In the genomic region with DNA sequence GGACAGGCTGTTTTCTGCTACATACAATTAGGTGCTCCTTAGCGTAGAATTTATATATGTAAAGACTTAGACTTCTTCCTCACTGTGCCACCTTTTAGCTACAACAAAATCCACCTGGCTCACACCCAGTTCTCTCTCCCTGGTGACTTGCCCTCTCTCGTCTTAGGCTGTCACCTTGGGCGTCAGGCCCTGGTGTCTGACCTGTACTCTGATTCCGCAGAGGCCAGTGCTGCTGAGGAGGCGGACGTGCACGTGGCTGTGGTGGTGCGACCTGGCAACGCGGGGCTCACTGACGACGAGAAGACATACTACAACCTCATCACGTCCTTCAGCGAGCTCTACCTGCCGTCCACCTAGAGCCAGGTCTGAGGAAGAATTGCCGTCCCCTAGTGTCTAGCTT, we compare ENCODE assay signal across 26 mouse cellular contexts.
"Had no signal": no experiment of that assay in that cellular context is flagged by ENCODE, and none has a peak within 500 bp of the region (broad histone marks: within the 10 kb centered on the region; RNA-seq: fewer than 3 reads in every experiment).

No protein-coding gene starts in this region.

- H3K9me3 ChIP-seq: heart, embryonic 10.5 days; heart, embryonic 12.5 days; hindbrain, embryonic 10.5 days; hindbrain, embryonic 12.5 days; intestine, embryonic 15.5 days; limb, embryonic 13.5 days; limb, embryonic 15.5 days; liver, embryonic 12.5 days had no signal

- H3K27me3 ChIP-seq: heart, embryonic 12.5 days; hindbrain, embryonic 12.5 days; intestine, embryonic 15.5 days; limb, embryonic 13.5 days; limb, embryonic 15.5 days; liver, embryonic 12.5 days had no signal

- ATAC-seq: hindbrain, embryonic 16.5 days; inflammation-experienced regulatory T-cells, adult 6 months; intestine, embryonic 15.5 days; intestine, postnatal 0 days; liver, embryonic 12.5 days had no signal

- H3K27ac ChIP-seq: gastrocnemius, adult 2 months; heart, embryonic 10.5 days; hindbrain, embryonic 10.5 days; hindbrain, embryonic 12.5 days; hindbrain, embryonic 14.5 days; intestine, embryonic 15.5 days; layer of hippocampus, adult 2 months; left cerebral cortex, adult 2 months; limb, embryonic 13.5 days; limb, embryonic 15.5 days; liver, embryonic 12.5 days had no signal

- DNase-seq: gastrocnemius, adult 2 months; gastrocnemius, postnatal 10 days; gastrocnemius, postnatal 25 days; heart, adult 18-20 months; heart, postnatal 10 days; heart, postnatal 4 days; kidney, adult 18-20 months; kidney, adult 8-10 months; kidney, postnatal 10 days; kidney, postnatal 25 days; kidney, postnatal 4 days; left cerebral cortex, postnatal 4 days had no signal

- H3K4me2 ChIP-seq: heart, embryonic 12.5 days; hindbrain, embryonic 12.5 days; hindbrain, embryonic 14.5 days; intestine, embryonic 15.5 days; limb, embryonic 13.5 days; limb, embryonic 15.5 days; liver, embryonic 12.5 days had no signal

- H3K9ac ChIP-seq: heart, embryonic 12.5 days; hindbrain, embryonic 12.5 days; hindbrain, embryonic 14.5 days; intestine, embryonic 15.5 days; limb, embryonic 13.5 days; limb, embryonic 15.5 days; liver, embryonic 12.5 days had no signal

- H3K4me3 ChIP-seq: gastrocnemius, adult 2 months; heart, embryonic 10.5 days; heart, embryonic 12.5 days; hindbrain, embryonic 10.5 days; hindbrain, embryonic 12.5 days; intestine, embryonic 15.5 days; layer of hippocampus, adult 2 months; left cerebral cortex, adult 2 months; limb, embryonic 13.5 days; limb, embryonic 15.5 days; liver, embryonic 12.5 days had no signal

- H3K4me1 ChIP-seq: heart, embryonic 10.5 days; heart, embryonic 12.5 days; hindbrain, embryonic 10.5 days; hindbrain, embryonic 12.5 days; intestine, embryonic 15.5 days; limb, embryonic 13.5 days; limb, embryonic 15.5 days; liver, embryonic 12.5 days had no signal
